Mouse (Mus musculus) midbrain, postnatal 0 days (tissue): ENCODE measurements at regions not wholly inside any gene's neighbourhood (a gene's known extent, or its start where the extent isn't known, plus 50 kb on each side); places are given as distances from the start of the nearest gene placed in this dataset.

ENCODE experiments used
- ATAC-seq: fragments of 200-750 bp; cut with Nextera tagmentation; 2 replicates; pipeline ENCODE4 v1.8.0; 2017; ENCODE audit warnings: moderate number of reproducible peaks, mild to moderate bottlenecking, moderate TSS enrichment, moderate library complexity; ENCODE audit not compliant: low FRiP score
- DNase-seq: peaks from one replicate; pipeline ENCODE4 v3.0.0-alpha.2; 2015; ENCODE audit warnings: low spot score
- H3K27ac ChIP-seq: fragments of 300-500 bp; sonication (generic); 2 replicates; pipeline ENCODE4 v1.5.1; 2014; ENCODE audit warnings: low read depth, mild to moderate bottlenecking, low read length, mixed read lengths
- H3K27me3 ChIP-seq: fragments of 300-500 bp; sonication (generic); 2 replicates; pipeline ENCODE4 v1.6.1; 2014; ENCODE audit warnings: low read length, control low read depth, mixed read lengths; ENCODE audit not compliant: insufficient read depth
- H3K36me3 ChIP-seq: fragments of 300-500 bp; sonication (generic); 2 replicates; pipeline ENCODE4 v1.6.1; 2014; ENCODE audit warnings: low read length, control low read depth, mixed read lengths; ENCODE audit not compliant: insufficient read depth
- H3K4me1 ChIP-seq: fragments of 300-500 bp; sonication (generic); 2 replicates; pipeline ENCODE4 v1.6.1; 2014; ENCODE audit warnings: mild to moderate bottlenecking, control low read depth, antibody characterized with exemption, low read length, mixed read lengths; ENCODE audit not compliant: insufficient read depth
- H3K4me2 ChIP-seq: fragments of 300-500 bp; sonication (generic); 2 replicates; pipeline ENCODE4 v1.6.1; 2014; ENCODE audit warnings: low read depth, mild to moderate bottlenecking, low read length, mixed read lengths; ENCODE audit not compliant: poor library complexity, severe bottlenecking
- H3K4me3 ChIP-seq: fragments of 300-500 bp; sonication (generic); 2 replicates; pipeline ENCODE4 v1.5.1; 2014; ENCODE audit warnings: low read depth, mild to moderate bottlenecking, low read length, moderate library complexity
- H3K9ac ChIP-seq: fragments of 300-500 bp; sonication (generic); replicated peaks from 2 replicates; pipeline ENCODE4 v1.6.1; 2014; ENCODE audit warnings: mild to moderate bottlenecking, low read length, moderate library complexity, mixed read lengths; ENCODE audit not compliant: poor library complexity, severe bottlenecking
- H3K9me3 ChIP-seq: fragments of 300-500 bp; sonication (generic); 2 replicates; pipeline ENCODE4 v1.6.1; 2016; ENCODE audit warnings: low read length, control low read depth
- CTCF ChIP-seq: IDR thresholded peaks from 2 replicates; pipeline ENCODE4 v1.5.1; 2016; ENCODE audit warnings: antibody characterized with exemption, mild to moderate bottlenecking
- WGBS: fragments of 180-500 bp; shearing (Covaris S2); extraction: QIAGEN DNeasy Blood & Tissue Kit; methylation state at CpG from one replicate; pipeline ENCODE4 v1.1.7; 2014; 5-methylcytosine and 5-hydroxymethylcytosine counted together

DNA sequence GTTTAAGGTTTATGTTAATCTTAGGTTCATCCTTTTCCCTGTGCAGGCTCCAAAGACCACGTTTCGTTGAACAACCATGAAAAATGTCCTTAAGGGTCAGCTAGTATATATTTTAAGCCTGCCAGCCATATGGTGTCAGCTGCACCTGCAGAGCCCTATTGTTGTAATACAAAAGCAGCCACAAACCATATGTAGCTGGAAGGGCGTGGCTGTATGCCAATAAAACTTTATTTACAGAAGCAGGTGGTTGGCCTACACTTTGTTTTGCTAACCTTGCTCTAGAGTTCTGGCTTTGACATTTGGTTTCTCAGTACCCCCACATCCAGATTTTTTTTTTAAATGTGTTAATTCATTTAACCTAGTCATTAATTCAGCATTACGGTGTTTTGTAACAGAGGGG, 711.1 kb upstream of the Car8 start:
- no peak for ATAC-seq
- Histone ChIP-seq H3K27me3 (no peaks in the 10 kb centered on the region), H3K4me1 (no peaks in the 10 kb centered on the region; the same call in 1 of the 2 replicates), H3K9me3 (no peaks in the 10 kb centered on the region), H3K36me3 (no peaks in the 10 kb centered on the region), H3K27ac (no peak overlapping the region), H3K4me2 (no peak overlapping the region), H3K9ac (no peak overlapping the region), H3K4me3 (no peak overlapping the region)
- DNase-seq, result no peak
- WGBS, result 56% methylated on average over 4 of the region's 4 CpGs
- no peak for TF ChIP-seq CTCF

DNA sequence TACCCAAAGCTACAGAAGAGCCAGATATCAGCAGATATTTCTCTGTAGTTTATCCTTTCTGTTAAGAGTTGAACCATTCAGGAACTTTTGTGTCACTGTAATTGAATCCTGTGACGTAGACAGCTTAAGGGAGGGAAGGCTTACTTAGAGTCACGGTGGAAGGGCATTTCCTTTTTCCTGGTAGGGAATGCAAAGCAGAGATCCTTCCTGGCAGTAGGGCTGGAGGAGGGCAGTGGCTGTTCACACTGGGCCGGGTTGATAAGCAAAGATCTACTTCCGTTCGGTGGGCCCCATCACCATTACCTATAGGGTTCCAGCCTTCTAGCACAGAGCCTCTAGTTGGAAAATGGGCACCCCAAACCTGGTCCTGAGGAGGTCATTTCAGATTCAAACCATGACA, 710.7 kb upstream of the Car8 start:
- Histone ChIP-seq H3K4me3 (no peak overlapping the region), H3K4me2 (no peak overlapping the region), H3K9ac (no peak overlapping the region), H3K9me3 (no peaks in the 10 kb centered on the region), H3K27ac (no peak overlapping the region), H3K4me1 (no peaks in the 10 kb centered on the region; the same call in 1 of the 2 replicates), H3K36me3 (no peaks in the 10 kb centered on the region), H3K27me3 (no peaks in the 10 kb centered on the region)
- no peak for DNase-seq
- 63% methylated on average over 5 of the region's 5 CpGs for WGBS
- ATAC-seq, result no peak
- no peak for TF ChIP-seq CTCF

DNA sequence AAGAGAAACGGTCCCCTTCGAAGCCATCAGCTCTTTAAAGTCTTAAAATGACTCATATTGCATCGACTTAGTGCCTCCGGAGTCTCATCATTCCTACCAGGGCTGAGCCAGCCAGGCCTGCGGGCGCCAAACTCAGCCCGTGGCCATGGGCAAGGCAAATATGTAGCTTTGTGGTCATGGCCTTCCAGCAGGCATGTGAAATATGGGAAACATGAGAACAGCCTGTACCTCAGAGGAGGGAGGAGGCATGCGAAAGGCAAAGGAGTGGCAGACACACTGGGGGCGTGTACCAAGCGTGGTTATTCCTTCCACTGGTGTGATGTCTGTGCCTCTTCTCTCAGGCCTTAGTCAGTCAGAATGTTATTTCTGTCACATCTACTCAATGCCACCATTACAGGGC, 706.3 kb upstream of the Car8 start:
- no peak for ATAC-seq
- Histone ChIP-seq H3K4me3 (no peak overlapping the region), H3K27ac (no peak overlapping the region), H3K9ac (no peak overlapping the region), H3K4me1 (no peaks in the 10 kb centered on the region), H3K36me3 (no peaks in the 10 kb centered on the region), H3K4me2 (no peak overlapping the region), H3K9me3 (no peaks in the 10 kb centered on the region), H3K27me3 (no peaks in the 10 kb centered on the region)
- 97% methylated on average over 10 of the region's 10 CpGs for WGBS
- DNase-seq, result no peak
- TF ChIP-seq CTCF, result no peak

DNA sequence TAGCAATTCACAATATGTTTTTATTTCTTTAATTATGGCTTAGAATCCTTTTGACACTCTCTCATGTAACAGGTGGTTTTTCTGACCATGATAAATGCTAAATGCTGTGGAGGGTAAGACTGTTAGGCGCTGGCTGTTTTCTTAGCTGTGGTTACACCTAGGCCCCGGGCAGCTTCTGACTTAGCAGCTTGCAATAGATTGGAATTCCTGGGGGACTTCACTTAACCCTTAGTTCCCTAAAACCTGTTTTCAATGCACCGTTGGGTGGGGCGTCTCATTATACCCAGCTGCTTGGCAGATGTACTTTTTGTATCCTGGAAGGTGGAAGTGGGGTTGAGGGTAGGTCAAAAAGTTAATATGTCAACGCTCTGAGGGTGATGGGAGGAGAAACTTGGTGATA, 704.2 kb upstream of the Car8 start:
- no peak for TF ChIP-seq CTCF
- Histone ChIP-seq H3K27me3 (no peaks in the 10 kb centered on the region), H3K9ac (no peak overlapping the region), H3K4me2 (no peak overlapping the region), H3K4me3 (no peak overlapping the region), H3K4me1 (no peaks in the 10 kb centered on the region), H3K27ac (no peak overlapping the region), H3K9me3 (no peaks in the 10 kb centered on the region), H3K36me3 (no peaks in the 10 kb centered on the region)
- ATAC-seq, result no peak
- DNase-seq, result no peak
- 75% methylated on average over 5 of the region's 5 CpGs for WGBS

DNA sequence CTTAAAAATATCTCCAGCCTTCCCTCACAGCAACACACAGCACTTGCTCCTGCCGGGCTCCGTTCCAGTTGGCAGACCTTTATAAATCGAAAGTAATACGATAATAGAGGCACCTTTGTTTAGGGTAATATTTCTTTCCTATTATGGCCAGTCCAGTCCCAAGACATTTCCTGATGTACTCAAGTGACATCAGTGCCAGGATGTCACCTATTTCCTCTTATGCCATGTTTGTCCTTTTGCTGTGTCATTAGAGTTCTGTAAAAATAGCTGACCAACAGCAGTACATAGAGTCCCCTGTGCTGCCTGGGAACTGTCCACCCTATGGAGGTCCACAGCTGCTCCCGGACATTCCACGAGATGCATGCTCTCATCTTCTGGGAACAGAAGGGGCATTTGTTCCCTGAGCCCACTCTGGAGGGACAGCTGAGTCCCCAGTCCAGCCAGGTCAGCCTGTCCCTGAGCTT, 700.1 kb upstream of the Car8 start:
- WGBS, result 73% methylated on average over 6 of the region's 6 CpGs
- Histone ChIP-seq H3K27me3 (no peaks in the 10 kb centered on the region), H3K27ac (no peak overlapping the region), H3K4me3 (no peak overlapping the region), H3K4me1 (no peaks in the 10 kb centered on the region), H3K9ac (no peak overlapping the region), H3K36me3 (no peaks in the 10 kb centered on the region), H3K9me3 (no peaks in the 10 kb centered on the region), H3K4me2 (no peak overlapping the region)
- ATAC-seq (no peak), DNase-seq (peak; percentile 27)
- TF ChIP-seq CTCF, result no peak

DNA sequence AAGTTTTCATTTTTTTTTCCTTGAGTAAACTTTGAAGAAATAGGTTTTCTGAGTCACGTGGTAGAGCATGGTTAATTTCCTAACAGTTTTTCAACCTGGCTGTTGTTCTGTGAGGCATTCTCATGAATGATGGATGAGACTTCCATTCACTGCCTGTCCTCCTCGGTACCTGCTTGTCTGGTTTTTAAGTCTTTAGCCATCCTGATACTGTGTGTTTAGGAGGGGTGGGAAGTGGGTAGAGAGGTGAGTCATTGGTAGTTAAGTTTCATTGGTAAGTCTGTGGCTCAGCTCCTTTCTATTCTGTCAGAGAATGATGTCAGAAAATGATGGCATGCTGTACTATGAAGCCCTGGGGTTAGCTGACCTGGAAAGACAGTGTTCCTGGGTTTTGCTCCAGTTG, 697.1 kb upstream of the Car8 start:
- no peak overlapping the region for H3K9ac ChIP-seq
- no peak for TF ChIP-seq CTCF
- no peaks in the 10 kb centered on the region for H3K4me1 ChIP-seq
- no peaks in the 10 kb centered on the region for H3K9me3 ChIP-seq
- DNase-seq (no peak), ATAC-seq (no peak)
- no peaks in the 10 kb centered on the region for H3K27me3 ChIP-seq
- no peak overlapping the region for H3K4me2 ChIP-seq
- H3K36me3 ChIP-seq, result no peaks in the 10 kb centered on the region
- H3K27ac ChIP-seq, result no peak overlapping the region
- WGBS, result 54% methylated on average over 2 of the region's 2 CpGs
- no peak overlapping the region for H3K4me3 ChIP-seq
